Mouse (Mus musculus): ENCODE data around the gene Rel.

GRCm38 (mm10) chr11:23810741-23811140 is 40.0 kb upstream of the Rel start:
- no peak for TF ChIP-seq CTCF (conservative IDR thresholded peaks at IDR 0.05; ENCODE audit: low read length)
- no peak for TF ChIP-seq NANOG (IDR thresholded peaks at IDR 0.05; ENCODE audit: borderline replicate concordance, low read length)
- no peak for TF ChIP-seq POU5F1 (IDR thresholded peaks at IDR 0.05; ENCODE audit: borderline replicate concordance, low read length)

All from E14TG2a.4 (cell line).